Mouse (Mus musculus) kidney, adult 2 months (tissue): Measurements from ENCODE around the gene Ell2. TPM values are rescaled to one million over a fixed set of nuclear protein-coding genes. Genes with fewer than 3 reads are reported as not detected.
A peak's percentile ranks its signal among the peaks of the same experiment; 100 is the strongest.

Experiments
- DNase-seq: peaks from one replicate; pipeline ENCODE4 v3.0.0; 2021
- H3K27ac ChIP-seq: fragments of 200-500 bp; 2 replicates; pipeline ENCODE4 v1.5.1; 2012; ENCODE audit warnings: low read depth, low read length, control low read depth, inconsistent platforms; ENCODE audit not compliant: insufficient read depth
- H3K27me3 ChIP-seq: fragments of 200-500 bp; replicated peaks from 2 replicates; pipeline ENCODE4 v1.6.1; 2012; ENCODE audit warnings: mild to moderate bottlenecking, moderate library complexity, low read length, inconsistent platforms; ENCODE audit not compliant: control insufficient read depth, insufficient read depth
- H3K36me3 ChIP-seq: fragments of 200-500 bp; 2 replicates; pipeline ENCODE4 v1.6.1; 2012; ENCODE audit warnings: mild to moderate bottlenecking, moderate library complexity, low read length, inconsistent platforms; ENCODE audit not compliant: control insufficient read depth, insufficient read depth
- H3K4me1 ChIP-seq: fragments of 200-500 bp; 2 replicates; pipeline ENCODE4 v1.6.1; 2011; ENCODE audit warnings: low read length; ENCODE audit not compliant: control insufficient read depth, insufficient read depth
- H3K4me3 ChIP-seq: fragments of 200-500 bp; 2 replicates; pipeline ENCODE4 v1.5.1; 2011; ENCODE audit warnings: mild to moderate bottlenecking, low read depth, low read length, control low read depth; ENCODE audit not compliant: insufficient read depth
- CTCF ChIP-seq: fragments of 200-500 bp; conservative IDR thresholded peaks from 2 replicates; pipeline ENCODE4 v1.5.1; 2011; ENCODE audit warnings: low read depth, mild to moderate bottlenecking, control low read depth, low read length, moderate library complexity, mixed read lengths; ENCODE audit not compliant: insufficient read depth, insufficient read length
- POLR2A ChIP-seq: fragments of 200-500 bp; IDR thresholded peaks from one replicate; pipeline ENCODE4 v1.6.1; 2011; ENCODE audit warnings: low read depth, low read length, control low read depth
- WGBS: fragments of 180-500 bp; shearing (Covaris S2); methylation state at CpG from one replicate; pipeline ENCODE4 v1.1.7; 2018; 5-methylcytosine and 5-hydroxymethylcytosine counted together
- polyA plus RNA-seq: library from polyadenylated mRNA; depleted of rRNA; stranded (reverse); fragments of >200 nt; gene quantifications from 2 replicates; pipeline ENCODE4 v1.2.3, GENCODE M21; 2012; rRNA removed

The Ell2 gene
- polyA plus RNA-seq, 1 experiment = 8.2 TPM

- Histone ChIP-seq H3K27me3 (no peaks in the 10 kb centered on the region), H3K27ac (no peak overlapping the region), H3K4me1 (no peaks in the 10 kb centered on the region; the same call in 1 of the 2 replicates), H3K4me3 (no peak overlapping the region), H3K36me3 (no peaks in the 10 kb centered on the region)
- 42% methylated on average over 1 of the region's 1 CpGs for WGBS
- peak; percentile 41 for DNase-seq
- TF ChIP-seq CTCF (no peak), POLR2A (no peak)
Observed at GRCm38 (mm10) chr13:75807969-75808368, 101.4 kb downstream of the Ell2 start.

DNA sequence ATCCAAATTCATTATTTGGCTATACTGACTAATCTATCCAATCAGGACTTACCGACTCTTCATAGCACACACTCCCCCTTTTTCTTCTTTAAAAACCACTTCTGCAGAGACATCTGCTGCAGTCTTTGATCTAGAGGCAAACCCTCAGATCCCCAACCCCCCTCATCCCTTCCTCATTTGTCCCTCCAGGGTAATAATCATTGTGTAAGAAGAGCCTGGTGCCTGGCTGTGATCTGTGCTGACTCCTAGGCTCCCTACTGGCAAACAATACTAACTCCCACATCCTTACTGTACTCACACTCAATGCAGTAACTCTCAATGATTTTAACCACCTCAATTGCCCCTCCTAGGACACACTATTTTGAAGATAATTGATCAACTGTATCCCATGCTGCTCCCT lies 103.4 kb downstream of the Ell2 start:
- Histone ChIP-seq H3K27ac (no peak overlapping the region), H3K4me3 (no peak overlapping the region), H3K36me3 (no peaks in the 10 kb centered on the region), H3K27me3 (no peaks in the 10 kb centered on the region), H3K4me1 (no peaks in the 10 kb centered on the region; the same call in 1 of the 2 replicates)
- no peak for TF ChIP-seq CTCF
- no peak for TF ChIP-seq POLR2A
- DNase-seq = no peak
- 63% methylated on average over 1 of the region's 1 CpGs for WGBS

DNA sequence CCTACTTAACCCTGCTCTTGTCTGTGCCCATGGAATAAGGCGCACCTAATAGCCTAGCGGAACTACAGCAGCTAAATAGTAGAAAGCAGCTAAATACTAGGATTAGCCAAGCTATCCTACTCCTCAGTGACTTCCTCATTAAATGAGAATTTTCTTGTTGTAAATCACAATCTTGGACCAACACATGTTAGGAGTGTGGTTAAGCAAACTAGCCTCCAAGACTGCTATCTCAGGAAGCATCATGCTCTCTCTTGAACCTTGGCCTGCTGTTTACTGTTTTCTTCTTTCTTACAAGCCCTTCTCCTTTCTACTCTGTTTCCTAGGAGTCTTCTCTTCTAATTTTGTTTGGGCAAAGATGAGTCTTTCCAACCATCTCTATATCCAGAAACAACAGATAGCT lies 110.6 kb downstream of the Ell2 start:
- Histone ChIP-seq H3K36me3 (no peaks in the 10 kb centered on the region), H3K27ac (no peak overlapping the region), H3K4me3 (no peak overlapping the region), H3K4me1 (no peaks in the 10 kb centered on the region), H3K27me3 (no peaks in the 10 kb centered on the region)
- TF ChIP-seq CTCF = no peak
- TF ChIP-seq POLR2A = no peak
- no peak for DNase-seq
- 95% methylated on average over 2 of the region's 2 CpGs for WGBS

DNA sequence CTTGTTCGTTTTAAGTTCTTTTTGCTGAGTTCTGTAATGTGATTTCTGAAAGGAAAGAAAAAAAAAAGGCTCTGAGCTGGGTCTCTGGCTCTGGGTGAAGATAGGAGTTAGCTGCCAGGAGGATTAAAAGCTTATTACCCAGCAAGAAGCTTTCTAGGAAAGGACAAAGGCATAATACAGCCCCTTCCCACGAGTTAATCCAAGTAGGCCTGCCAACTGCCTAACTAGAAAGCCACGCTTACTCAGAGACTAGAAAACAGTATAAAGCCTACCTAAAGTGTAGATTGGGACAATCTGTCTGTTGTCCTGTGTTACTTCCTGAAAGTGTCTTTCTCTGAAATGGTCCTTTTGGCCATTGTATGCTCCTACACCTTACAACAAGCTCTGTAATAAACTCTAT lies 111.9 kb downstream of the Ell2 start:
- H3K27ac ChIP-seq = no peak overlapping the region
- 64% methylated on average over 3 of the region's 3 CpGs for WGBS
- no peaks in the 10 kb centered on the region for H3K4me1 ChIP-seq
- no peaks in the 10 kb centered on the region for H3K27me3 ChIP-seq
- H3K36me3 ChIP-seq = no peaks in the 10 kb centered on the region
- no peak for DNase-seq
- TF ChIP-seq POLR2A (no peak), CTCF (no peak)
- H3K4me3 ChIP-seq = no peak overlapping the region

- Histone ChIP-seq H3K36me3 (no peaks in the 10 kb centered on the region), H3K27ac (no peak overlapping the region), H3K4me1 (no peaks in the 10 kb centered on the region), H3K4me3 (no peak overlapping the region), H3K27me3 (no peaks in the 10 kb centered on the region)
- DNase-seq = no peak
- WGBS = 80% methylated on average over 3 of the region's 3 CpGs
- TF ChIP-seq CTCF = no peak
- TF ChIP-seq POLR2A = no peak
Observed at GRCm38 (mm10) chr13:75818945-75819706, 112.6 kb downstream of the Ell2 start.

DNA sequence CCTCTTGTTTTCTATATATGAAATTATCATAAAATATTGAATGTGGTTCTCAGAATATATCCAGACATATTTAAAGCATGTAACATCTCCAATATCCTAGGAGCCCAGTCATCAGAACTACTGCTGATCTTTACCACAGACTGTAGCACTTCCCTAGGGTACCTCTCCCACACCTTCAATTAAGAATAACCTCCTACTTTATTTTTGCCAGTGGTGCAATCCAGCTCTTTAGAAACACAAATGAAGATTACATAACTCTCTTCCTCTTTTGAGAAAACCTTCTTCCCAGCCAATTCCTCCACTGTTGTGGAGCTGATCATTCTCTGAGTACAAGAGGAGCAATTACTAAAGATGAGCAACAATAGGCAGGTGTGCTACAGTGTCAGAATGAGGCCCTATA lies 113.3 kb downstream of the Ell2 start:
- H3K27ac ChIP-seq = no peak overlapping the region
- H3K4me3 ChIP-seq = no peak overlapping the region
- H3K27me3 ChIP-seq = no peaks in the 10 kb centered on the region
- H3K4me1 ChIP-seq = no peaks in the 10 kb centered on the region
- H3K36me3 ChIP-seq = no peaks in the 10 kb centered on the region
- TF ChIP-seq POLR2A (no peak), CTCF (no peak)
- DNase-seq = no peak

Other genes starting within 250 kb of the Ell2 start
- gene Glrx, start 133.1 kb downstream of the Ell2 start, polyA plus RNA-seq = 47.1 and 56.4 TPM in 2 replicates
- gene Rhobtb3, start 237.2 kb downstream of the Ell2 start, polyA plus RNA-seq = 2.6 and 3.7 TPM in 2 replicates